Mouse (Mus musculus): ENCODE measurements around the gene Cd300ld. TPM values are rescaled to one million over a fixed set of nuclear protein-coding genes. Genes with fewer than 3 reads are reported as not detected.

The Cd300ld gene
- 1.8 TPM for polyA plus RNA-seq (2014; fragmentation: Illumina TruSeq; extraction: RNeasy Lipid Tissue Mini Kit (QIAGEN cat#74804); ENCODE audit: low replicate concordance)

GRCm38 (mm10) chr11:114989793-114990192, at the start of gene Cd300ld:
Gene Cd300ld (minus strand): TSS chr11:114989922.

GRCm38 (mm10) chr11:115037669-115038068, 47.9 kb upstream of the Cd300ld start, which contains the start of gene Cd300ld5:
Gene Cd300ld5 (minus strand): TSS chr11:115037769.

GRCm38 (mm10) chr11:115026912-115027311, 37.2 kb upstream of the Cd300ld start, which contains the start of gene Cd300ld4:
Gene Cd300ld4 (minus strand): TSS chr11:115027012.

DNA sequence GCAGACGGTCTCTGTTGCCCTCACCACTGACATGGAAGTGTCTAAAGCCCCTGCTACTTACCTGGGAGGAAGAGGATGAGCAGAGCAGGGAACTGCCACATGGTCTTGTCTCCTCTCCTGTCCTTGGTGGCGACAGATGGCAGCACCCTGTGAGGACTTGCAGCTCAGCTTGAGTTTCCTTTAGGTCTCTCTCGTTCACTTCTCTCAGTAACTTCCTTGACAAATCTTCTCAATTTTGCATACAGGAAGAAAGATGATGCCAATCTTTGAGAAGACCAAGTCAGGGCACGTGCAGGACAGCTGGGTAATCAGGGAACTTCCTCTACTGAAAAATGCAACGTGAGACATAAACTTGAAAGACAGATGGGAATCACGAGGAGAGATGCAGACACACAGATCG, 26.4 kb upstream of the Cd300ld start, which contains the start of gene Cd300ld2:
Gene Cd300ld2, minus strand, starts transcription at position 101 of the 400 bp plus-strand sequence.

GRCm38 (mm10) chr11:115001474-115002040, 11.8 kb upstream of the Cd300ld start, which contains the start of gene Cd300c2:
Gene Cd300c2 (minus strand): TSS chr11:115001880.

GRCm38 (mm10) chr11:114968752-114969207, 20.9 kb downstream of the Cd300ld start, which contains the start of gene Cd300c:
Gene Cd300c (minus strand): TSS chr11:114969157.

DNA sequence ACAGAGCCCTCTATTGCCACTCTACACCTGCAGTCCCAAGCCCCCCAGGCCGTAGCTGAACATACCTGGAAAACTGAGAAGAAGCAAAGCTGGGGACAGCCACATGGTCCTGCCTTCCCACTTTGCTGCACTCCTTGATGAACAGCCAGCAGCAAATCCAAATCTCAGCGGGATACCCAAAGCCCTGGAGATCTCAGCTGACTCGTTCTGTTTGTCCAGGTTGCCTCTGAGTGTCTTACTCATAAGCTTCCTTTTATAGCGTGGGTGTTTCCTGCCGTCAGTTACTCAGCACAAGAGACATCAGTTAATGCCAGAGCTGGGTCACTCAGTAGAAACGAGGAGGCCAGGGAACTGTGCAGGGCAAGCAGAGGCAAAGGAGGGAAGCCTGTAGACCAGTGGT, 55.6 kb downstream of the Cd300ld start, which contains the start of gene Cd300lb:
Gene Cd300lb, minus strand, starts transcription at position 243 of the 400 bp plus-strand sequence.

Other genes with a start within 250 kb of the Cd300ld start
- gene Kif19a, start 224.5 kb downstream of the Cd300ld start, polyA plus RNA-seq (2014; fragmentation: Illumina TruSeq; extraction: RNeasy Lipid Tissue Mini Kit (QIAGEN cat#74804); ENCODE audit: low replicate concordance): not detected
- gene Btbd17, start 194.0 kb downstream of the Cd300ld start, polyA plus RNA-seq (2014; fragmentation: Illumina TruSeq; extraction: RNeasy Lipid Tissue Mini Kit (QIAGEN cat#74804); ENCODE audit: low replicate concordance): not detected
- not detected for gene Gpr142, start 191.0 kb downstream of the Cd300ld start, polyA plus RNA-seq (2014; fragmentation: Illumina TruSeq; extraction: RNeasy Lipid Tissue Mini Kit (QIAGEN cat#74804); ENCODE audit: low replicate concordance)
- gene Gprc5c, start 138.8 kb downstream of the Cd300ld start, polyA plus RNA-seq (2014; fragmentation: Illumina TruSeq; extraction: RNeasy Lipid Tissue Mini Kit (QIAGEN cat#74804); ENCODE audit: low replicate concordance): 0.33 TPM
- gene Cd300a, start 99.9 kb downstream of the Cd300ld start, polyA plus RNA-seq (2014; fragmentation: Illumina TruSeq; extraction: RNeasy Lipid Tissue Mini Kit (QIAGEN cat#74804); ENCODE audit: low replicate concordance): 6.1 TPM
- gene Cd300lb, start 55.5 kb downstream of the Cd300ld start, polyA plus RNA-seq (2014; fragmentation: Illumina TruSeq; extraction: RNeasy Lipid Tissue Mini Kit (QIAGEN cat#74804); ENCODE audit: low replicate concordance): not detected
- not detected for gene Cd300c, start 20.8 kb downstream of the Cd300ld start, polyA plus RNA-seq (2014; fragmentation: Illumina TruSeq; extraction: RNeasy Lipid Tissue Mini Kit (QIAGEN cat#74804); ENCODE audit: low replicate concordance)
- 0.67 TPM for gene Cd300c2, start 12.0 kb upstream of the Cd300ld start, polyA plus RNA-seq (2014; fragmentation: Illumina TruSeq; extraction: RNeasy Lipid Tissue Mini Kit (QIAGEN cat#74804); ENCODE audit: low replicate concordance)
- gene Cd300ld2, start 26.3 kb upstream of the Cd300ld start, polyA plus RNA-seq (2014; fragmentation: Illumina TruSeq; extraction: RNeasy Lipid Tissue Mini Kit (QIAGEN cat#74804); ENCODE audit: low replicate concordance): not detected
- not detected for gene Cd300ld4, start 37.1 kb upstream of the Cd300ld start, polyA plus RNA-seq (2014; fragmentation: Illumina TruSeq; extraction: RNeasy Lipid Tissue Mini Kit (QIAGEN cat#74804); ENCODE audit: low replicate concordance)
- gene Cd300ld5, start 47.8 kb upstream of the Cd300ld start, polyA plus RNA-seq (2014; fragmentation: Illumina TruSeq; extraction: RNeasy Lipid Tissue Mini Kit (QIAGEN cat#74804); ENCODE audit: low replicate concordance): not detected
- not detected for gene Cd300ld3, start 58.5 kb upstream of the Cd300ld start, polyA plus RNA-seq (2014; fragmentation: Illumina TruSeq; extraction: RNeasy Lipid Tissue Mini Kit (QIAGEN cat#74804); ENCODE audit: low replicate concordance)
- 0.59 TPM for gene Cd300e, start 72.3 kb upstream of the Cd300ld start, polyA plus RNA-seq (2014; fragmentation: Illumina TruSeq; extraction: RNeasy Lipid Tissue Mini Kit (QIAGEN cat#74804); ENCODE audit: low replicate concordance)
- gene Rab37, start 101.5 kb upstream of the Cd300ld start, polyA plus RNA-seq (2014; fragmentation: Illumina TruSeq; extraction: RNeasy Lipid Tissue Mini Kit (QIAGEN cat#74804); ENCODE audit: low replicate concordance): 1.3 TPM
- gene Cd300lf, start 144.1 kb upstream of the Cd300ld start, polyA plus RNA-seq (2014; fragmentation: Illumina TruSeq; extraction: RNeasy Lipid Tissue Mini Kit (QIAGEN cat#74804); ENCODE audit: low replicate concordance): 3.8 TPM
- gene Slc9a3r1, start 173.4 kb upstream of the Cd300ld start, polyA plus RNA-seq (2014; fragmentation: Illumina TruSeq; extraction: RNeasy Lipid Tissue Mini Kit (QIAGEN cat#74804); ENCODE audit: low replicate concordance): 85.9 TPM
- 0.26 TPM for gene Tmem104, start 197.6 kb upstream of the Cd300ld start, polyA plus RNA-seq (2014; fragmentation: Illumina TruSeq; extraction: RNeasy Lipid Tissue Mini Kit (QIAGEN cat#74804); ENCODE audit: low replicate concordance)
- not detected for gene Nat9, start 197.9 kb upstream of the Cd300ld start, polyA plus RNA-seq (2014; fragmentation: Illumina TruSeq; extraction: RNeasy Lipid Tissue Mini Kit (QIAGEN cat#74804); ENCODE audit: low replicate concordance)

Data from small intestine, adult 10 weeks (tissue).